Mouse (Mus musculus) kidney, postnatal 0 days (tissue): Measurements from ENCODE around the gene Camk1g. TPM values are rescaled to one million over a fixed set of nuclear protein-coding genes. Genes with fewer than 3 reads are reported as not detected.

ENCODE experiments used
- ATAC-seq: fragments of 200-750 bp; cut with Nextera tagmentation; replicated peaks from 2 replicates; pipeline ENCODE4 v1.8.0; 2017; ENCODE audit warnings: low read depth, moderate number of reproducible peaks, moderate TSS enrichment, moderate library complexity; ENCODE audit not compliant: low FRiP score
- DNase-seq: peaks from one replicate; pipeline ENCODE4 v3.0.0-alpha.2; 2016; ENCODE audit warnings: low spot score
- H3K27ac ChIP-seq: fragments of 300-500 bp; sonication (generic); 2 replicates; pipeline ENCODE4 v1.5.1; 2014; ENCODE audit warnings: mild to moderate bottlenecking
- H3K27me3 ChIP-seq: fragments of 300-500 bp; sonication (generic); 2 replicates; pipeline ENCODE4 v1.6.1; 2014; ENCODE audit warnings: low read length, mixed read lengths; ENCODE audit not compliant: insufficient read depth
- H3K36me3 ChIP-seq: fragments of 300-500 bp; sonication (generic); 2 replicates; pipeline ENCODE4 v1.6.1; 2014; ENCODE audit warnings: low read length, mixed read lengths; ENCODE audit not compliant: insufficient read depth
- H3K4me1 ChIP-seq: fragments of 300-500 bp; sonication (generic); replicated peaks from 2 replicates; pipeline ENCODE4 v1.6.1; 2014; ENCODE audit warnings: antibody characterized with exemption, low read length, mixed read lengths; ENCODE audit not compliant: insufficient read depth
- H3K4me2 ChIP-seq: fragments of 300-500 bp; sonication (generic); 2 replicates; pipeline ENCODE4 v1.6.1; 2014; ENCODE audit warnings: mild to moderate bottlenecking, low read length, moderate library complexity, mixed read lengths
- H3K4me3 ChIP-seq: fragments of 300-500 bp; sonication (generic); replicated peaks from 2 replicates; pipeline ENCODE4 v1.5.1; 2014; ENCODE audit warnings: low read depth, low read length
- H3K9ac ChIP-seq: fragments of 300-500 bp; sonication (generic); 2 replicates; pipeline ENCODE4 v1.6.1; 2014; ENCODE audit warnings: low read depth, low read length
- H3K9me3 ChIP-seq: fragments of 300-500 bp; sonication (generic); replicated peaks from 2 replicates; pipeline ENCODE4 v1.6.1; 2016; ENCODE audit warnings: low read length, inconsistent platforms, mixed read lengths
- CTCF ChIP-seq: IDR thresholded peaks from 2 replicates; pipeline ENCODE4 v1.5.1; 2016; ENCODE audit warnings: antibody characterized with exemption, low read depth, mild to moderate bottlenecking, moderate library complexity
- WGBS: fragments of 180-500 bp; shearing (Covaris S2); extraction: QIAGEN DNeasy Blood & Tissue Kit; methylation state at CpG from one replicate; pipeline ENCODE4 v1.1.7; 2014; 5-methylcytosine and 5-hydroxymethylcytosine counted together
- polyA plus RNA-seq: library from polyadenylated mRNA; unstranded; fragments of >200 nt; fragmentation: Nextera tagmentation; extraction: Ambion mirVana; gene quantifications from 2 replicates; pipeline ENCODE4 v1.2.1, GENCODE M21; 2015

The Camk1g gene
- polyA plus RNA-seq, 1 experiment from 2014 or later: 6.8 TPM

- DNase-seq: no peak
- H3K27me3 ChIP-seq: no peaks in the 10 kb centered on the region
- ATAC-seq: no peak
- H3K4me1 ChIP-seq: no peaks in the 10 kb centered on the region
- H3K9me3 ChIP-seq: no peaks in the 10 kb centered on the region
- H3K4me3 ChIP-seq: no peak overlapping the region
- H3K36me3 ChIP-seq: no peaks in the 10 kb centered on the region
- no peak overlapping the region for H3K4me2 ChIP-seq
- H3K9ac ChIP-seq: no peak overlapping the region
- TF ChIP-seq CTCF: no peak
- WGBS: 78% methylated on average over 9 of the region's 9 CpGs
- H3K27ac ChIP-seq: no peak overlapping the region
Measured at GRCm38 (mm10) chr1:193338363-193338995, 31.6 kb downstream of the Camk1g start.

GRCm38 (mm10) chr1:193337787-193338310 is 32.2 kb downstream of the Camk1g start:
- ATAC-seq: no peak

GRCm38 (mm10) chr1:193337018-193337321 is 33.1 kb downstream of the Camk1g start:
- Histone ChIP-seq H3K27me3 (no peaks in the 10 kb centered on the region), H3K4me2 (no peak overlapping the region), H3K36me3 (no peaks in the 10 kb centered on the region), H3K9ac (no peak overlapping the region), H3K4me3 (no peak overlapping the region), H3K27ac (no peak overlapping the region), H3K9me3 (no peaks in the 10 kb centered on the region), H3K4me1 (no peaks in the 10 kb centered on the region)
- DNase-seq: no peak
- WGBS: 62% methylated on average over 9 of the region's 9 CpGs
- TF ChIP-seq CTCF: no peak
- no peak; the same call in 1 of the 2 replicates for ATAC-seq

More at GRCm38 (mm10) chr1:193337787-193338310, 32.2 kb downstream of the Camk1g start:
- no peak overlapping the region for H3K9ac ChIP-seq
- H3K4me1 ChIP-seq: no peaks in the 10 kb centered on the region
- WGBS: 58% methylated on average over 4 of the region's 4 CpGs
- H3K27ac ChIP-seq: no peak overlapping the region
- H3K4me2 ChIP-seq: no peak overlapping the region
- no peaks in the 10 kb centered on the region for H3K27me3 ChIP-seq
- no peaks in the 10 kb centered on the region for H3K36me3 ChIP-seq
- H3K9me3 ChIP-seq: no peaks in the 10 kb centered on the region
- DNase-seq: no peak
- TF ChIP-seq CTCF: no peak
- H3K4me3 ChIP-seq: no peak overlapping the region

GRCm38 (mm10) chr1:193336122-193337017 is 33.7 kb downstream of the Camk1g start:
- no peaks in the 10 kb centered on the region for H3K27me3 ChIP-seq
- WGBS: 74% methylated on average over 7 of the region's 7 CpGs
- no peak overlapping the region for H3K4me3 ChIP-seq
- no peak overlapping the region for H3K27ac ChIP-seq
- no peak for ATAC-seq
- no peak for TF ChIP-seq CTCF
- no peaks in the 10 kb centered on the region for H3K9me3 ChIP-seq
- no peak for DNase-seq
- no peak overlapping the region for H3K9ac ChIP-seq
- no peaks in the 10 kb centered on the region for H3K36me3 ChIP-seq
- no peak overlapping the region for H3K4me2 ChIP-seq
- H3K4me1 ChIP-seq: no peaks in the 10 kb centered on the region

- H3K4me3 ChIP-seq: no peak overlapping the region
- H3K27ac ChIP-seq: no peak overlapping the region
- ATAC-seq (no peak), DNase-seq (no peak)
- H3K36me3 ChIP-seq: no peaks in the 10 kb centered on the region
- TF ChIP-seq CTCF: no peak
- no peaks in the 10 kb centered on the region for H3K4me1 ChIP-seq
- no peaks in the 10 kb centered on the region for H3K27me3 ChIP-seq
- H3K9me3 ChIP-seq: no peaks in the 10 kb centered on the region
- no peak overlapping the region for H3K4me2 ChIP-seq
- H3K9ac ChIP-seq: no peak overlapping the region
- WGBS: 79% methylated on average over 6 of the region's 6 CpGs
Measured at GRCm38 (mm10) chr1:193334546-193334945, 35.6 kb downstream of the Camk1g start.

GRCm38 (mm10) chr1:193333776-193334175 is 36.3 kb downstream of the Camk1g start:
- Histone ChIP-seq H3K27me3 (no peaks in the 10 kb centered on the region), H3K4me3 (no peak overlapping the region), H3K4me1 (no peaks in the 10 kb centered on the region), H3K4me2 (no peak overlapping the region), H3K9ac (no peak overlapping the region), H3K27ac (no peak overlapping the region), H3K36me3 (no peaks in the 10 kb centered on the region), H3K9me3 (no peaks in the 10 kb centered on the region)
- no peak for DNase-seq
- whole genome bisulfite sequencing: 79% methylated on average over 3 of the region's 3 CpGs
- no peak for ATAC-seq
- no peak for TF ChIP-seq CTCF
